Mouse (Mus musculus): Measurements from ENCODE around the gene Gck. TPM values are rescaled to one million over a fixed set of nuclear protein-coding genes. Genes with fewer than 3 reads are reported as not detected.
"Not testable (repeated sequence)": the region's sequence is repeated elsewhere in the genome, so short reads cannot be mapped to it uniquely, and the experiment has no call there.

Gene Gck
- polyA plus RNA-seq, 1 experiment from 2014 or later: 10.5 TPM

- no peaks in the 10 kb centered on the region for H3K36me3 ChIP-seq (ENCODE audit: control insufficient read depth, insufficient read depth, low read length)
- no peak overlapping the region for H3K4me2 ChIP-seq (ENCODE audit: low read length)
- 93% methylated on average over 10 of the region's 10 CpGs for WGBS
- no peak overlapping the region for H3K27ac ChIP-seq (ENCODE audit: low read length)
- no peak overlapping the region for H3K4me3 ChIP-seq (ENCODE audit: low read depth, low read length)
- H3K27me3 ChIP-seq (ENCODE audit: control insufficient read depth, insufficient read depth, low read depth, low read length): no peaks in the 10 kb centered on the region; the same call in 1 of the 2 replicates
- peaks cover 19% of the 10 kb centered on the region for H3K4me1 ChIP-seq (ENCODE audit: control insufficient read depth, insufficient read depth, low read length)
- H3K9me3 ChIP-seq (replicated peaks; ENCODE audit: control insufficient read depth, low read length, poor library complexity, severe bottlenecking): no peaks in the 10 kb centered on the region
- no peak overlapping the region for H3K9ac ChIP-seq (ENCODE audit: low read depth, low read length)
- no peak for ATAC-seq
Measured at GRCm38 (mm10) chr11:5899286-5899685, 50.6 kb downstream of the Gck start.

GRCm38 (mm10) chr11:5898531-5898930 lies 51.4 kb downstream of the Gck start, which contains the start of gene Myl7:
TSS of gene Myl7 (minus strand) at chr11:5898782.
- no peak within 1 kb of the TSS for H3K9ac ChIP-seq (ENCODE audit: low read depth, low read length)
- ATAC-seq: no peak
- H3K27me3 ChIP-seq (ENCODE audit: control insufficient read depth, insufficient read depth, low read depth, low read length): no peaks in the 10 kb centered on the region; the same call in 1 of the 2 replicates
- WGBS: 76% methylated on average over 5 of the region's 5 CpGs
- H3K4me1 ChIP-seq (ENCODE audit: control insufficient read depth, insufficient read depth, low read length): peaks cover 19% of the 10 kb centered on the region
- no peaks in the 10 kb centered on the region for H3K9me3 ChIP-seq (replicated peaks; ENCODE audit: control insufficient read depth, low read length, poor library complexity, severe bottlenecking)
- no peaks in the 10 kb centered on the region for H3K36me3 ChIP-seq (ENCODE audit: control insufficient read depth, insufficient read depth, low read length)
- no peak within 1 kb of the TSS for H3K27ac ChIP-seq (ENCODE audit: low read length)
- no peak within 1 kb of the TSS for H3K4me3 ChIP-seq (ENCODE audit: low read depth, low read length)
- no peak within 1 kb of the TSS for H3K4me2 ChIP-seq (ENCODE audit: low read length)

- ATAC-seq: no peak
- Histone ChIP-seq H3K27me3 (ENCODE audit: control insufficient read depth, insufficient read depth, low read depth, low read length) (no peaks in the 10 kb centered on the region; the same call in 1 of the 2 replicates), H3K4me1 (ENCODE audit: control insufficient read depth, insufficient read depth, low read length) (peaks cover 18% of the 10 kb centered on the region), H3K9me3 (replicated peaks; ENCODE audit: control insufficient read depth, low read length, poor library complexity, severe bottlenecking) (no peaks in the 10 kb centered on the region), H3K4me2 (ENCODE audit: low read length) (no peak overlapping the region), H3K4me3 (ENCODE audit: low read depth, low read length) (no peak overlapping the region), H3K9ac (ENCODE audit: low read depth, low read length) (no peak overlapping the region), H3K27ac (ENCODE audit: low read length) (no peak overlapping the region), H3K36me3 (ENCODE audit: control insufficient read depth, insufficient read depth, low read length) (no peaks in the 10 kb centered on the region)
- 17% methylated on average over 10 of the region's 10 CpGs for WGBS
Measured at GRCm38 (mm10) chr11:5897839-5898238, 52.0 kb downstream of the Gck start.

- H3K9me3 ChIP-seq (replicated peaks; ENCODE audit: control insufficient read depth, low read length, poor library complexity, severe bottlenecking): no peaks in the 10 kb centered on the region
- H3K4me2 ChIP-seq (ENCODE audit: low read length): no peak overlapping the region
- peaks cover 12% of the 10 kb centered on the region for H3K4me1 ChIP-seq (ENCODE audit: control insufficient read depth, insufficient read depth, low read length)
- H3K27ac ChIP-seq (ENCODE audit: low read length): no peak overlapping the region
- no peaks in the 10 kb centered on the region for H3K36me3 ChIP-seq (ENCODE audit: control insufficient read depth, insufficient read depth, low read length)
- no peaks in the 10 kb centered on the region; the same call in 1 of the 2 replicates for H3K27me3 ChIP-seq (ENCODE audit: control insufficient read depth, insufficient read depth, low read depth, low read length)
- no peak overlapping the region for H3K4me3 ChIP-seq (ENCODE audit: low read depth, low read length)
- no peak for ATAC-seq
- H3K9ac ChIP-seq (ENCODE audit: low read depth, low read length): no peak overlapping the region
- WGBS: 22% methylated on average over 16 of the region's 16 CpGs
Measured at GRCm38 (mm10) chr11:5897230-5897629, 52.7 kb downstream of the Gck start.

- no peaks in the 10 kb centered on the region; the same call in 1 of the 2 replicates for H3K27me3 ChIP-seq (ENCODE audit: control insufficient read depth, insufficient read depth, low read depth, low read length)
- no peak overlapping the region for H3K9ac ChIP-seq (ENCODE audit: low read depth, low read length)
- H3K27ac ChIP-seq (ENCODE audit: low read length): no peak overlapping the region
- no peak overlapping the region for H3K4me2 ChIP-seq (ENCODE audit: low read length)
- H3K36me3 ChIP-seq (ENCODE audit: control insufficient read depth, insufficient read depth, low read length): no peaks in the 10 kb centered on the region
- H3K4me1 ChIP-seq (ENCODE audit: control insufficient read depth, insufficient read depth, low read length): no peaks in the 10 kb centered on the region
- H3K9me3 ChIP-seq (replicated peaks; ENCODE audit: control insufficient read depth, low read length, poor library complexity, severe bottlenecking): no peaks in the 10 kb centered on the region
- H3K4me3 ChIP-seq (ENCODE audit: low read depth, low read length): no peak overlapping the region
- WGBS: 74% methylated on average over 6 of the region's 6 CpGs
- ATAC-seq: no peak
Measured at GRCm38 (mm10) chr11:5893807-5894206, 56.1 kb downstream of the Gck start.

- ATAC-seq: no peak
- Histone ChIP-seq H3K9me3 (replicated peaks; ENCODE audit: control insufficient read depth, low read length, poor library complexity, severe bottlenecking) (no peaks in the 10 kb centered on the region), H3K4me2 (ENCODE audit: low read length) (no peak overlapping the region), H3K36me3 (ENCODE audit: control insufficient read depth, insufficient read depth, low read length) (no peaks in the 10 kb centered on the region), H3K27ac (ENCODE audit: low read length) (no peak overlapping the region), H3K4me1 (ENCODE audit: control insufficient read depth, insufficient read depth, low read length) (no peaks in the 10 kb centered on the region), H3K4me3 (ENCODE audit: low read depth, low read length) (no peak overlapping the region), H3K9ac (ENCODE audit: low read depth, low read length) (no peak overlapping the region), H3K27me3 (ENCODE audit: control insufficient read depth, insufficient read depth, low read depth, low read length) (no peaks in the 10 kb centered on the region; the same call in 1 of the 2 replicates)
- 48% methylated on average over 4 of the region's 4 CpGs for WGBS
Measured at GRCm38 (mm10) chr11:5892810-5893368, 57.0 kb downstream of the Gck start.

GRCm38 (mm10) chr11:5892151-5892591 lies 57.7 kb downstream of the Gck start:
- no peaks in the 10 kb centered on the region for H3K36me3 ChIP-seq (ENCODE audit: control insufficient read depth, insufficient read depth, low read length)
- no peaks in the 10 kb centered on the region for H3K27me3 ChIP-seq (ENCODE audit: control insufficient read depth, insufficient read depth, low read depth, low read length)
- H3K4me1 ChIP-seq (ENCODE audit: control insufficient read depth, insufficient read depth, low read length): no peaks in the 10 kb centered on the region
- no peak overlapping the region for H3K4me2 ChIP-seq (ENCODE audit: low read length)
- no peaks in the 10 kb centered on the region for H3K9me3 ChIP-seq (replicated peaks; ENCODE audit: control insufficient read depth, low read length, poor library complexity, severe bottlenecking)
- ATAC-seq: no peak
- 61% methylated on average over 8 of the region's 8 CpGs for WGBS
- no peak overlapping the region for H3K27ac ChIP-seq (ENCODE audit: low read length)
- H3K9ac ChIP-seq (ENCODE audit: low read depth, low read length): 0 out of 2 replicates have a peak overlapping the region, but pooled peaks have one; percentile 25
- H3K4me3 ChIP-seq (ENCODE audit: low read depth, low read length): no peak overlapping the region

- WGBS: 77% methylated on average over 5 of the region's 5 CpGs
- H3K9ac ChIP-seq (ENCODE audit: low read depth, low read length); H3K36me3 ChIP-seq (ENCODE audit: control insufficient read depth, insufficient read depth, low read length); H3K4me2 ChIP-seq (ENCODE audit: low read length); H3K4me3 ChIP-seq (ENCODE audit: low read depth, low read length); H3K27ac ChIP-seq (ENCODE audit: low read length); H3K4me1 ChIP-seq (ENCODE audit: control insufficient read depth, insufficient read depth, low read length); H3K9me3 ChIP-seq (replicated peaks; ENCODE audit: control insufficient read depth, low read length, poor library complexity, severe bottlenecking); H3K27me3 ChIP-seq (ENCODE audit: control insufficient read depth, insufficient read depth, low read depth, low read length); ATAC-seq: not testable (repeated sequence)
Measured at GRCm38 (mm10) chr11:5888563-5888962, 61.3 kb downstream of the Gck start.

- H3K36me3 ChIP-seq (ENCODE audit: control insufficient read depth, insufficient read depth, low read length): no peaks in the 10 kb centered on the region
- no peak for ATAC-seq
- H3K4me3 ChIP-seq (ENCODE audit: low read depth, low read length): no peak overlapping the region
- whole genome bisulfite sequencing: 17% methylated on average over 5 of the region's 5 CpGs
- no peaks in the 10 kb centered on the region for H3K27me3 ChIP-seq (ENCODE audit: control insufficient read depth, insufficient read depth, low read depth, low read length)
- H3K4me2 ChIP-seq (ENCODE audit: low read length): no peak overlapping the region
- H3K9ac ChIP-seq (ENCODE audit: low read depth, low read length): no peak overlapping the region
- H3K4me1 ChIP-seq (ENCODE audit: control insufficient read depth, insufficient read depth, low read length): no peaks in the 10 kb centered on the region
- no peak overlapping the region for H3K27ac ChIP-seq (ENCODE audit: low read length)
- no peaks in the 10 kb centered on the region for H3K9me3 ChIP-seq (replicated peaks; ENCODE audit: control insufficient read depth, low read length, poor library complexity, severe bottlenecking)
Measured at GRCm38 (mm10) chr11:5887250-5887649, 62.6 kb downstream of the Gck start.
